Mouse (Mus musculus): ENCODE measurements around the gene Gm26992. TPM values are rescaled to one million over a fixed set of nuclear protein-coding genes. Genes with fewer than 3 reads are reported as not detected.
A peak's percentile ranks its signal among the peaks of the same experiment; 100 is the strongest.

Gene Gm26992
- polyA plus RNA-seq, 1 experiment from 2014 or later = not detected

GRCm38 (mm10) chrX:103518798-103519197 is 97.0 kb downstream of the Gm26992 start:
- Histone ChIP-seq H3K4me2 (no peak overlapping the region), H3K9me3 (no peaks in the 10 kb centered on the region), H3K9ac (no peak overlapping the region), H3K27me3 (replicated peaks) (no peaks in the 10 kb centered on the region), H3K36me3 (no peaks in the 10 kb centered on the region), H3K4me1 (peaks cover 4% of the 10 kb centered on the region; the same call in 1 of the 2 replicates), H3K27ac (replicated peaks) (no peak overlapping the region), H3K4me3 (no peak overlapping the region)
- 74% methylated on average over 2 of the region's 2 CpGs for WGBS
- ATAC-seq (ENCODE audit: extremely low read depth, insufficient number of reproducible peaks, low FRiP score, low TSS enrichment) = no peak

- H3K36me3 ChIP-seq = no peaks in the 10 kb centered on the region
- no peaks in the 10 kb centered on the region for H3K9me3 ChIP-seq
- no peak overlapping the region for H3K4me2 ChIP-seq
- peaks cover 4% of the 10 kb centered on the region; the same call in 1 of the 2 replicates for H3K4me1 ChIP-seq
- no peak overlapping the region for H3K27ac ChIP-seq (replicated peaks)
- ATAC-seq (ENCODE audit: extremely low read depth, insufficient number of reproducible peaks, low FRiP score, low TSS enrichment) = no peak
- no peaks in the 10 kb centered on the region for H3K27me3 ChIP-seq (replicated peaks)
- no peak overlapping the region for H3K4me3 ChIP-seq
- 90% methylated on average over 3 of the region's 3 CpGs for WGBS
- no peak overlapping the region for H3K9ac ChIP-seq
Measured at GRCm38 (mm10) chrX:103519547-103519946, 97.7 kb downstream of the Gm26992 start.

- H3K27ac ChIP-seq (replicated peaks) = no peak overlapping the region
- no peak overlapping the region for H3K4me2 ChIP-seq
- H3K27me3 ChIP-seq (replicated peaks) = no peaks in the 10 kb centered on the region
- H3K4me1 ChIP-seq = no peaks in the 10 kb centered on the region; the same call in 1 of the 2 replicates
- no peaks in the 10 kb centered on the region for H3K9me3 ChIP-seq
- no peak overlapping the region for H3K4me3 ChIP-seq
- ATAC-seq (ENCODE audit: extremely low read depth, insufficient number of reproducible peaks, low FRiP score, low TSS enrichment) = no peak
- H3K36me3 ChIP-seq = no peaks in the 10 kb centered on the region
- H3K9ac ChIP-seq = no peak overlapping the region
- WGBS = 65% methylated on average over 4 of the region's 4 CpGs
Measured at GRCm38 (mm10) chrX:103521221-103521716, 99.5 kb downstream of the Gm26992 start.

GRCm38 (mm10) chrX:103529185-103529584 is 107.4 kb downstream of the Gm26992 start:
- H3K4me1 ChIP-seq = peaks cover 14% of the 10 kb centered on the region; the same call in 1 of the 2 replicates
- no peaks in the 10 kb centered on the region for H3K9me3 ChIP-seq
- H3K4me3 ChIP-seq = peak overlapping the region; percentile 34
- H3K36me3 ChIP-seq = no peaks in the 10 kb centered on the region
- no peaks in the 10 kb centered on the region for H3K27me3 ChIP-seq (replicated peaks)
- 0% methylated on average over 21 of the region's 23 CpGs for WGBS
- H3K9ac ChIP-seq = peak overlapping the region; percentile 47; the same call in 1 of the 2 replicates
- no peak for ATAC-seq (ENCODE audit: extremely low read depth, insufficient number of reproducible peaks, low FRiP score, low TSS enrichment)
- H3K4me2 ChIP-seq = peak overlapping the region; percentile 64
- no peak overlapping the region for H3K27ac ChIP-seq (replicated peaks)

Other genes starting within 250 kb of the Gm26992 start
- 0.83 and 0.98 TPM in 2 replicates for gene Nap1l2, start 235.4 kb upstream of the Gm26992 start, polyA plus RNA-seq (2015; fragmentation: Nextera tagmentation; extraction: Ambion mirVana)
- gene Cdx4, start 100.6 kb upstream of the Gm26992 start, polyA plus RNA-seq (2015; fragmentation: Nextera tagmentation; extraction: Ambion mirVana) = not detected in 2 replicates
- gene Chic1, start 65.5 kb upstream of the Gm26992 start, polyA plus RNA-seq (2015; fragmentation: Nextera tagmentation; extraction: Ambion mirVana) = 2.7 and 2.8 TPM in 2 replicates
- not detected in 2 replicates for gene Tsx, start 7.5 kb upstream of the Gm26992 start, polyA plus RNA-seq (2015; fragmentation: Nextera tagmentation; extraction: Ambion mirVana)
- not detected in 2 replicates for gene Zcchc13, start 208.6 kb downstream of the Gm26992 start, polyA plus RNA-seq (2015; fragmentation: Nextera tagmentation; extraction: Ambion mirVana)